29 mouse cellular contexts compared by ENCODE assay signal in genomic region chr2:91664780-91665179, GRCm38 (mm10). TPM values are rescaled to one million over a fixed set of nuclear protein-coding genes. Genes with fewer than 3 reads are reported as not detected.
DNase-seq lines count a peak whose midpoint lies in the region; ATAC-seq and TF ChIP-seq lines count a peak whose summit lies in the region.
"Had no signal": no experiment of that assay in that cellular context is flagged by ENCODE, and none has a peak within 500 bp of the region (broad histone marks: within the 10 kb centered on the region; RNA-seq: fewer than 3 reads in every experiment).

No protein-coding gene starts in this region.

- intact Hi-C loops in left cerebral cortex, postnatal 10 days (cut with DNase I) = no loop called here
- intact Hi-C loops in gastrocnemius, postnatal 36 days (cut with DNase I) = no loop called here

- 0 out of 2 replicates have a peak, but pooled peaks have one; percentile 30 for TF ChIP-seq POLR2A in cortical plate, adult 2 months (IDR thresholded peaks at IDR 0.05; ENCODE audit: extremely low read depth, insufficient read depth, low read length)

- no peak for DNase-seq in frontal cortex, adult 2 months (ENCODE audit: extremely low spot score in 1 of 2, low spot score in 1 of 2)
- DNase-seq in MN1 (ENCODE audit: low spot score) = peak; percentile 67
- no peak for DNase-seq in urinary bladder, postnatal 25 days (ENCODE audit: low spot score)
- no peak for DNase-seq in left cerebral cortex, postnatal 10 days (ENCODE audit: extremely low spot score in 1 of 2, low spot score in 2 of 2)
- DNase-seq in gastrocnemius, postnatal 36 days = no peak
- DNase-seq: adrenal gland, adult 2 months; adrenal gland, postnatal 14 days; B cell, adult 2 months; cerebellum, adult 11-12 months; cerebellum, adult 8-10 months; cerebellum, postnatal 14 days; gastrocnemius, postnatal 25 days; heart, adult 2 months; heart, postnatal 14 days; heart, postnatal 4 days; kidney, adult 11 months had no signal

- no peak for TF ChIP-seq CTCF in cortical plate, adult 2 months (IDR thresholded peaks at IDR 0.05; ENCODE audit: extremely low read depth, insufficient read depth, low read length)

- no peak overlapping the region for H3K27ac ChIP-seq in cortical plate, adult 2 months (ENCODE audit: insufficient read depth, low read length)
- H3K27ac ChIP-seq: embryonic facial prominence, embryonic 12.5 days; embryonic facial prominence, embryonic 15.5 days; forebrain, embryonic 12.5 days; forebrain, embryonic 15.5 days; heart, adult 2 months; heart, embryonic 10.5 days; heart, embryonic 13.5 days; hindbrain, embryonic 15.5 days; intestine, embryonic 15.5 days had no signal

- H3K4me1 ChIP-seq in cortical plate, adult 2 months (ENCODE audit: control insufficient read depth, insufficient read depth, low read length) = no peaks in the 10 kb centered on the region
- H3K4me1 ChIP-seq: embryonic facial prominence, embryonic 12.5 days; embryonic facial prominence, embryonic 15.5 days; forebrain, embryonic 12.5 days; forebrain, embryonic 15.5 days; heart, embryonic 10.5 days; hindbrain, embryonic 15.5 days; intestine, embryonic 15.5 days had no signal

- no peak overlapping the region for H3K4me3 ChIP-seq in cortical plate, adult 2 months (ENCODE audit: insufficient read depth, low read length)
- H3K4me3 ChIP-seq: embryonic facial prominence, embryonic 12.5 days; embryonic facial prominence, embryonic 15.5 days; erythroblast, embryonic 14.5 days; forebrain, embryonic 12.5 days; forebrain, embryonic 15.5 days; heart, adult 2 months; heart, embryonic 10.5 days; heart, embryonic 13.5 days; hindbrain, embryonic 15.5 days; intestine, embryonic 15.5 days had no signal

- ATAC-seq in frontal cortex, adult (ENCODE audit: low TSS enrichment) = peak; percentile 88
- ATAC-seq: forebrain, embryonic 15.5 days; intestine, embryonic 15.5 days; Patski had no signal

RNA-seq across cellular contexts. Expression of gene Arhgap1, which starts 15.1 kb away (rescaled TPM):
- 71.1 and 73.6 TPM in 2 replicates for polyA plus RNA-seq in frontal cortex, adult 2 months (2012; rRNA removed)
- 68.9 and 72.1 TPM in 2 replicates for polyA plus RNA-seq in cortical plate, adult 2 months (2012; rRNA removed)
- total RNA-seq in left cerebral cortex, postnatal 10 days (2021) = 10 to 100 TPM; 80.2 to 81.5 TPM
- total RNA-seq in gastrocnemius, postnatal 36 days (2021) = 1 to 10 TPM; 6.4 to 7.1 TPM

RNA-seq across cellular contexts. Expression of gene Zfp408, which starts 15.2 kb away (rescaled TPM):
- 14.9 and 15.3 TPM in 2 replicates for polyA plus RNA-seq in frontal cortex, adult 2 months (2012; rRNA removed)
- polyA plus RNA-seq in cortical plate, adult 2 months (2012; rRNA removed) = 13.5 and 13.8 TPM in 2 replicates
- 10 to 100 TPM; 16.7 to 17.6 TPM for total RNA-seq in left cerebral cortex, postnatal 10 days (2021)
- 1 to 10 TPM; 1.8 to 3.3 TPM for total RNA-seq in gastrocnemius, postnatal 36 days (2021)

RNA-seq across cellular contexts. Expression of gene F2, which starts 28.6 kb away (rescaled TPM):
- 0.08 and 0.12 TPM in 2 replicates for polyA plus RNA-seq in frontal cortex, adult 2 months (2012; rRNA removed)
- polyA plus RNA-seq in cortical plate, adult 2 months (2012; rRNA removed) = 0.10 and 0.11 TPM in 2 replicates
- total RNA-seq in left cerebral cortex, postnatal 10 days (2021) = under 1 TPM; 0.14 to 0.19 TPM
- total RNA-seq in gastrocnemius, postnatal 36 days (2021) = under 1 TPM in 1 of 2 experiments, not detected in 1; 0.46 TPM
- total RNA-seq: granulocyte monocyte progenitor cell, adult 5-6 weeks; heart, adult 2 months had no signal
- polyA plus RNA-seq: heart, adult 2 months; Patski had no signal

RNA-seq across cellular contexts. Expression of gene Atg13, which starts 45.6 kb away (rescaled TPM):
- polyA plus RNA-seq in frontal cortex, adult 2 months (2012; rRNA removed) = 114 and 115 TPM in 2 replicates
- 124 and 132 TPM in 2 replicates for polyA plus RNA-seq in cortical plate, adult 2 months (2012; rRNA removed)
- total RNA-seq in left cerebral cortex, postnatal 10 days (2021) = 10 to 100 TPM; 55.8 to 59.3 TPM
- 10 to 100 TPM; 28.2 to 29.8 TPM for total RNA-seq in gastrocnemius, postnatal 36 days (2021)

RNA-seq across cellular contexts. Expression of gene Harbi1, which starts 45.9 kb away (rescaled TPM):
- 4.1 and 4.6 TPM in 2 replicates for polyA plus RNA-seq in frontal cortex, adult 2 months (2012; rRNA removed)
- polyA plus RNA-seq in cortical plate, adult 2 months (2012; rRNA removed) = 3.4 and 4.6 TPM in 2 replicates
- 1 to 10 TPM; 8.1 to 8.7 TPM for total RNA-seq in left cerebral cortex, postnatal 10 days (2021)
- 1 to 10 TPM; 3.7 to 4.7 TPM for total RNA-seq in gastrocnemius, postnatal 36 days (2021)

Comparison
In these comparisons a context has a peak if more than half of its experiments do, and no peak if none do; other contexts are left out.
1. RNA of gene Arhgap1, which starts 15.1 kb away (total RNA-seq): 80.2 to 81.5 TPM in left cerebral cortex, postnatal 10 days; 6.4 to 7.1 TPM in gastrocnemius, postnatal 36 days; every median in the first group is over 10 times any median in the second.
2. RNA of gene Zfp408, which starts 15.2 kb away (total RNA-seq): 16.7 to 17.6 TPM in left cerebral cortex, postnatal 10 days; 1.8 to 3.3 TPM in gastrocnemius, postnatal 36 days; every median in the first group is over 4 times any median in the second.